Mouse (Mus musculus) stomach, postnatal 0 days (tissue): Measurements from ENCODE around the gene Olfr1446.

ENCODE experiments used
- CTCF ChIP-seq: IDR thresholded peaks from 2 replicates; pipeline ENCODE4 v1.5.1; 2016; ENCODE audit warnings: antibody characterized with exemption, low read depth, mild to moderate bottlenecking, moderate library complexity
- EP300 ChIP-seq: optimal IDR thresholded peaks from 2 replicates; pipeline ENCODE3; 2016; ENCODE audit warnings: antibody characterized with exemption

DNA sequence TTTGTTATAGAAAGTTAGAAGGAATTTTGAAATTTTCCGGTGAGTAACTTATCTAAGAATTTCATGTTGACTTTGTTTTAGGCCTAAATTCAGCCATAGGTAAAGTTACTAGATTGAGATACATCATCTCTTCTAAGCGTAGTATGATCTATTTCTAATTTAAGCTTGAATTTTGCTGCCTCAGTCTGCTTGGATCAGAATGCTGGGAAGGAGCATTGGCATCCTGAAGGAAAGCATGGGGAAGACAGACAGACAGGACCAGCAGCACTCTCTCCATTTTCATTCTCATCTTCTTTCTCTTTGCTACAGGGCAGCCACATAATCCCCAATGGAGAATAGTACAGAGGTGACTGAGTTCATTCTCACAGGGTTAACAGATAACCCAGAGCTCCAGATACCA is 9.8 kb downstream of the Olfr1446 start, which contains the start of gene Olfr1445:
- no peak for TF ChIP-seq CTCF
- TF ChIP-seq EP300: no peak
